In genomic region chr11:3337173-3337955, GRCm38 (mm10) we compare ENCODE assay signal across 9 mouse cellular contexts. TPM values are rescaled to one million over a fixed set of nuclear protein-coding genes. Genes with fewer than 3 reads are reported as not detected.
DNase-seq lines count a peak whose midpoint lies in the region; ATAC-seq and TF ChIP-seq lines count a peak whose summit lies in the region.
"Had no signal": no experiment of that assay in that cellular context is flagged by ENCODE, and none has a peak within 500 bp of the region (broad histone marks: within the 10 kb centered on the region; RNA-seq: fewer than 3 reads in every experiment).

No protein-coding gene starts in this region.

- TF ChIP-seq POLR2A in limb, embryonic 14.5 days (IDR thresholded peaks at IDR 0.05; ENCODE audit: borderline replicate concordance, extremely low read depth, insufficient read depth, insufficient read length), result no peak

- no peaks in the 10 kb centered on the region for H3K9me3 ChIP-seq in lung, embryonic 14.5 days (ENCODE audit: low read depth, low read length)
- H3K9me3 ChIP-seq in intestine, embryonic 15.5 days, result no peaks in the 10 kb centered on the region
- H3K9me3 ChIP-seq in limb, embryonic 14.5 days (ENCODE audit: control insufficient read depth, low read length), result no peaks in the 10 kb centered on the region

- no peak overlapping the region for H3K4me3 ChIP-seq in lung, embryonic 14.5 days (ENCODE audit: low read depth, low read length)
- no peak overlapping the region for H3K4me3 ChIP-seq in intestine, embryonic 15.5 days (replicated peaks)
- H3K4me3 ChIP-seq in limb, embryonic 14.5 days (replicated peaks; ENCODE audit: low read length), result no peak overlapping the region

- TF ChIP-seq CTCF in lung, embryonic 14.5 days (IDR thresholded peaks at IDR 0.05; ENCODE audit: low read depth), result no peak

- H3K27ac ChIP-seq in lung, embryonic 14.5 days (ENCODE audit: low read depth), result peak overlapping the region; percentile 80
- peak overlapping the region; percentile 61 for H3K27ac ChIP-seq in intestine, embryonic 15.5 days
- no peak overlapping the region for H3K27ac ChIP-seq in limb, embryonic 14.5 days (replicated peaks; ENCODE audit: low read depth, low read length)
- H3K27ac ChIP-seq: liver, embryonic 14.5 days had no signal

- peak; percentile 67 for ATAC-seq in lung, embryonic 14.5 days (ENCODE audit: insufficient read depth)
- ATAC-seq in intestine, embryonic 15.5 days, result peak; percentile 27; the same call in 1 of the 2 replicates
- peak; percentile 16; the same call in 1 of the 2 replicates for ATAC-seq in limb, embryonic 14.5 days (ENCODE audit: low FRiP score, low read depth)

- no peak overlapping the region for H3K4me2 ChIP-seq in lung, embryonic 14.5 days
- peak overlapping the region; percentile 3; the same call in 1 of the 2 replicates for H3K4me2 ChIP-seq in intestine, embryonic 15.5 days (replicated peaks)
- H3K4me2 ChIP-seq in limb, embryonic 14.5 days (replicated peaks; ENCODE audit: low read depth, low read length, severe bottlenecking), result no peak overlapping the region

- DNase-seq in lung, embryonic 14.5 days, result peak; percentile 65
- no peak for DNase-seq in lung, postnatal 36 days
- DNase-seq in cerebellum, adult 9-10 months, result peak; percentile 92
- peak; percentile 70 to 77 for DNase-seq in frontal cortex, adult 2 months (ENCODE audit: extremely low spot score in 1 of 2, low spot score in 1 of 2)
- DNase-seq in limb, embryonic 14.5 days (ENCODE audit: low spot score), result no peak
- peak; percentile 44 for DNase-seq in ovary, postnatal 36 days (ENCODE audit: low spot score)
- no peak for DNase-seq in spleen, postnatal 14 days (ENCODE audit: low spot score in 2 of 2)

- peaks cover 8% of the 10 kb centered on the region for H3K4me1 ChIP-seq in lung, embryonic 14.5 days (ENCODE audit: insufficient read depth)
- H3K4me1 ChIP-seq in intestine, embryonic 15.5 days (replicated peaks), result peaks cover 21% of the 10 kb centered on the region
- peaks cover 16% of the 10 kb centered on the region for H3K4me1 ChIP-seq in limb, embryonic 14.5 days (ENCODE audit: control insufficient read depth, insufficient read depth, low read length)

- H3K9ac ChIP-seq in lung, embryonic 14.5 days, result peak overlapping the region; percentile 10; the same call in 1 of the 2 replicates
- H3K9ac ChIP-seq in intestine, embryonic 15.5 days, result no peak overlapping the region
- peak overlapping the region; percentile 21; the same call in 1 of the 2 replicates for H3K9ac ChIP-seq in limb, embryonic 14.5 days (ENCODE audit: low read depth, low read length, severe bottlenecking)
- H3K9ac ChIP-seq: liver, embryonic 14.5 days had no signal

- H3K27me3 ChIP-seq in lung, embryonic 14.5 days (ENCODE audit: insufficient read depth, low read length), result no peaks in the 10 kb centered on the region
- H3K27me3 ChIP-seq in intestine, embryonic 15.5 days (replicated peaks), result no peaks in the 10 kb centered on the region
- H3K27me3 ChIP-seq in limb, embryonic 14.5 days (ENCODE audit: control insufficient read depth, insufficient read depth, low read length), result no peaks in the 10 kb centered on the region

- no peaks in the 10 kb centered on the region for H3K36me3 ChIP-seq in lung, embryonic 14.5 days (ENCODE audit: insufficient read depth)
- H3K36me3 ChIP-seq in intestine, embryonic 15.5 days, result no peaks in the 10 kb centered on the region
- peaks cover 14% of the 10 kb centered on the region; the same call in 1 of the 2 replicates for H3K36me3 ChIP-seq in limb, embryonic 14.5 days (ENCODE audit: control insufficient read depth, insufficient read depth, low read length)

- 10% methylated on average over 12 of the region's 12 CpGs for WGBS in lung, embryonic 14.5 days
- 23% methylated on average over 12 of the region's 12 CpGs for WGBS in intestine, embryonic 15.5 days
- WGBS in limb, embryonic 14.5 days, result 27% methylated on average over 12 of the region's 12 CpGs

RNA-seq across cellular contexts. Expression of gene Pik3ip1, which starts 7.2 kb away (rescaled TPM):
- 6.4 and 8.5 TPM in 2 replicates for polyA plus RNA-seq in lung, embryonic 14.5 days (2014; fragmentation: Nextera tagmentation; extraction: Ambion mirVana)
- 43.9 and 45.8 TPM in 2 replicates for polyA plus RNA-seq in frontal cortex, adult 2 months (2012; rRNA removed)
- 8.5 and 8.7 TPM in 2 replicates for polyA plus RNA-seq in intestine, embryonic 15.5 days (2015; fragmentation: Nextera tagmentation; extraction: Ambion mirVana)
- 13.2 and 13.3 TPM in 2 replicates for polyA plus RNA-seq in limb, embryonic 14.5 days (2012; rRNA removed)
- 13.6 and 15.5 TPM in 2 replicates for polyA plus RNA-seq in limb, embryonic 14.5 days (2014; fragmentation: Nextera tagmentation; extraction: Ambion mirVana)

RNA-seq across cellular contexts. Expression of gene Patz1, which starts 48.7 kb away (rescaled TPM):
- polyA plus RNA-seq in lung, embryonic 14.5 days (2014; fragmentation: Nextera tagmentation; extraction: Ambion mirVana), result 60.7 and 61.3 TPM in 2 replicates
- 33.0 and 33.9 TPM in 2 replicates for polyA plus RNA-seq in frontal cortex, adult 2 months (2012; rRNA removed)
- 34.2 and 36.1 TPM in 2 replicates for polyA plus RNA-seq in intestine, embryonic 15.5 days (2015; fragmentation: Nextera tagmentation; extraction: Ambion mirVana)
- 52.0 and 60.2 TPM in 2 replicates for polyA plus RNA-seq in limb, embryonic 14.5 days (2012; rRNA removed)
- polyA plus RNA-seq in limb, embryonic 14.5 days (2014; fragmentation: Nextera tagmentation; extraction: Ambion mirVana), result 40.8 and 44.2 TPM in 2 replicates

Comparison
In these comparisons a context has a peak if more than half of its experiments do, and no peak if none do; other contexts are left out.
1. DNase-seq: peak in lung, embryonic 14.5 days (single experiment), cerebellum, adult 9-10 months (single experiment), frontal cortex, adult 2 months (2 of 2) and ovary, postnatal 36 days (single experiment); none in lung, postnatal 36 days (single experiment), limb, embryonic 14.5 days (single experiment) and spleen, postnatal 14 days (0 of 2).
2. ATAC-seq: peak in every context shown above with its lines; median percentile 67 in lung, embryonic 14.5 days; 27 in intestine, embryonic 15.5 days; 16 in limb, embryonic 14.5 days.